Mouse (Mus musculus) G1E (cell line): ENCODE measurements around the gene 4930407I10Rik. TPM values are rescaled to one million over a fixed set of nuclear protein-coding genes. Genes with fewer than 3 reads are reported as not detected.
A peak's percentile ranks its signal among the peaks of the same experiment; 100 is the strongest.

Experiments used
- ATAC-seq: 2 replicates; pipeline ENCODE4 v1.8.0; 2016; ENCODE audit warnings: mild to moderate bottlenecking; ENCODE audit not compliant: insufficient number of reproducible peaks, poor library complexity, low FRiP score, severe bottlenecking; ENCODE audit errors: extremely low read depth
- DNase-seq: peaks from one replicate; pipeline ENCODE4 v3.0.0; 2012; ENCODE audit warnings: low spot score
- H3K27me3 ChIP-seq: 2 replicates; pipeline ENCODE4 v1.6.1; 2012; ENCODE audit warnings: mild to moderate bottlenecking, low read length, inconsistent platforms; ENCODE audit not compliant: insufficient read depth
- H3K36me3 ChIP-seq: replicated peaks from 2 replicates; pipeline ENCODE3; 2012; ENCODE audit warnings: mild to moderate bottlenecking, inconsistent platforms
- H3K4me1 ChIP-seq: 2 replicates; pipeline ENCODE4 v1.6.1; 2012; ENCODE audit warnings: low read depth, low read length, inconsistent platforms, mixed read lengths; ENCODE audit not compliant: insufficient read depth
- H3K4me3 ChIP-seq: 2 replicates; pipeline ENCODE4 v1.5.1; 2012; ENCODE audit warnings: low read depth, mild to moderate bottlenecking, inconsistent platforms, low read length, moderate library complexity, mixed read lengths
- H3K9me3 ChIP-seq: replicated peaks from 2 replicates; pipeline ENCODE4 v1.6.1; 2012; ENCODE audit warnings: inconsistent platforms
- CTCF ChIP-seq: IDR thresholded peaks from 2 replicates; pipeline ENCODE4 v1.5.1; 2012; ENCODE audit warnings: low read depth, low read length, inconsistent platforms, mixed read lengths
- GATA1 ChIP-seq: IDR thresholded peaks from 2 replicates; pipeline ENCODE4 v1.6.1; 2012; ENCODE audit warnings: borderline replicate concordance, low read length, inconsistent platforms, mixed read lengths
- GATA2 ChIP-seq: IDR thresholded peaks from 2 replicates; pipeline ENCODE4 v1.6.1; 2012; ENCODE audit warnings: low read depth, low read length, inconsistent platforms, borderline replicate concordance
- POLR2AphosphoS5 ChIP-seq: IDR thresholded peaks from 2 replicates; pipeline ENCODE4 v1.6.1; 2012; ENCODE audit warnings: low read depth, low read length, inconsistent platforms; ENCODE audit not compliant: insufficient replicate concordance
- TAL1 ChIP-seq: conservative IDR thresholded peaks from 2 replicates; pipeline ENCODE4 v1.6.1; 2012; ENCODE audit warnings: low read depth, low read length, inconsistent platforms, mixed read lengths
- polyA plus RNA-seq: library from polyadenylated mRNA; stranded (reverse); fragments of >175 nt; gene quantifications from 2 replicates; pipeline ENCODE4 v1.2.3, GENCODE M21; 2012
- total RNA-seq, 2 experiments: library from RNA; stranded (forward) in 1 of 2; stranded (reverse) in 1 of 2; fragments of 200-1000 nt in 1 of 2; fragments of >200 nt in 1 of 2; fragmentation: Nextera tagmentation in 1 of 2; gene quantifications; 2 replicates each; pipeline ENCODE4 v1.2.3; 2014 to 2017

Gene 4930407I10Rik
- total RNA-seq (2014; fragmentation: Nextera tagmentation) (not detected in 2 replicates), total RNA-seq (2017) (0.16 TPM in 1 of 2 replicates, not detected in the other), polyA plus RNA-seq (not detected in 2 replicates)

DNA sequence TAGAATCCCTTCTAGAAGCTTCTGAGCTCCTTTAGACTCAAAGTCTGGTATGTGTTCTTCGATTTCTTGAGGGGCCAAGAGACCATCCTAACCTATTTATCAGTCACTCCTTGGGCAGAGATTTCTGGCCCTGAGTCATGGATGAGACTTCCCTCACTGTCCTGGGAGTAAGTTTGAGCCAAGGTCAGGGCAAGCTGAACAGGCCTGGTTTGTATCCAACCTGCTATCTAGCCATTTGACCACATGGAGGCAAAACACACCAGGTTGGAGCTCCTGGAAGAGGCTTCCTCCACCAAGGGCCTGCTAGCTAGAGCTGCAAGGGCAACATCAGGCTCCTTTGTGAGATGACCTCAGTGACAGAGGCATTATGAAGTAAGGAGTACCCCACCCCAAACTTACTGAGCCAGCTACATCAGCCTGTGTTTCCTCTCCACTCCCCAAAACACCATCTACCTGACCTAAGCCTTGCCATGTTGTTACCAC, at the start of gene 4930407I10Rik:
4930407I10Rik (plus strand) TSS at position 433 of the 483 bp plus-strand sequence.
- Histone ChIP-seq H3K9me3 (no peaks in the 10 kb centered on the region), H3K4me3 (no peak within 1 kb of the TSS), H3K4me1 (no peaks in the 10 kb centered on the region), H3K36me3 (no peaks in the 10 kb centered on the region), H3K27me3 (peaks cover 70% of the 10 kb centered on the region)
- DNase-seq: no peak
- ATAC-seq: no peak
- TF ChIP-seq TAL1: no peak
- no peak for TF ChIP-seq GATA1
- TF ChIP-seq POLR2AphosphoS5: no peak
- no peak for TF ChIP-seq CTCF
- no peak for TF ChIP-seq GATA2

DNA sequence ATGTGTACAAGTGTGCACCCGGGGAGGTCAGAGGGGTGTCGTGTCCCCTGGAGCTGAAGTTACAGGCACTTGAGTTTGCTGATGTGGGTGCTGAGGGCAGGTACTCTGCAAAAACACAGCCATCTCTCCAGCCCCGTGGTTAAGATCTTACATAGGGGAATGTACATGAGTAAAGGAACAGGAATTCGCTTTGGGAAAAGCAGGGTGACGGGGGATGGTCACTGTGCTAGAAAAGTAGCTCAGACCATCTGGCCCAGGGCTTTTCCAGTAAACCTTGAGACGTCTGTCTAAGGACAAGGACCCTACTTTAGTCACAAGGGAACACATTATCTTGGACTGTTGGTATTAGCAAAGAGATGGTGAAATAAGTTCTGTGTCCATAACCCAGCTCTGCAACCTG, 47.0 kb upstream of the 4930407I10Rik start:
- H3K4me1 ChIP-seq: peaks cover 27% of the 10 kb centered on the region
- ATAC-seq: no peak

DNA sequence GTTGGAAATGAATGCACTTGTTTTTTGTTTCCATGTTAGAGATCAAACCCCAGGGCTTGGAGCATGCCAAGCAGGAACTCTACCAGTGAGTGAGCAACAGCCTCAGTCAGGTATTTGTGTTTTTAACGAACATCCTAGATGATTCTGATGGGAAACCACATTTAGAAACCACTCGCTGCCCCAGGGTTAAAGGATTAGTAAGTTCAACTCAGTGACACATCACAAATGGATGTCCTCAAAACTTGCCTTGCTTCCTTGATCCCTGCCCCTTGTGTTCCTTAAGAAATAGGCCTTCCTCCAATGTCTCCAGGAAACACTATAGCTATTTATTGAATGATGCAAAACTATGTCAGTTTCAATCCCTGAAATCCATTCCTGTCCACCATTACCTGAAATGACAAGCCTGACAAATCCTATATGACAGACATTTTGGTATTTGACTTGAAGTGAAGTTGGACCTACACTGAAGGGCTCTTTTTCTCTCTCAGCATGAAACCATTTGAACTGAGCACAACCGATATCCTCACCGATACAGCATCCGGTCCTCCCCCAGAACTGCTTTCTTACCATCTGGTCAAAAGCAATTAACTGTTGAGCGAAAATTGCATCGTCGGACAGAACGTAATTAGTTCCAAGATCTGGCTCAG, 44.1 kb upstream of the 4930407I10Rik start:
- ATAC-seq: no peak

More for the DNA sequence above, 47.0 kb upstream of the 4930407I10Rik start:
- Histone ChIP-seq H3K36me3 (peaks cover 53% of the 10 kb centered on the region), H3K27me3 (no peaks in the 10 kb centered on the region), H3K4me3 (no peak overlapping the region), H3K9me3 (no peaks in the 10 kb centered on the region)
- DNase-seq: no peak
- TF ChIP-seq CTCF: no peak
- no peak for TF ChIP-seq TAL1
- TF ChIP-seq GATA1: no peak
- no peak for TF ChIP-seq POLR2AphosphoS5
- TF ChIP-seq GATA2: no peak

DNA sequence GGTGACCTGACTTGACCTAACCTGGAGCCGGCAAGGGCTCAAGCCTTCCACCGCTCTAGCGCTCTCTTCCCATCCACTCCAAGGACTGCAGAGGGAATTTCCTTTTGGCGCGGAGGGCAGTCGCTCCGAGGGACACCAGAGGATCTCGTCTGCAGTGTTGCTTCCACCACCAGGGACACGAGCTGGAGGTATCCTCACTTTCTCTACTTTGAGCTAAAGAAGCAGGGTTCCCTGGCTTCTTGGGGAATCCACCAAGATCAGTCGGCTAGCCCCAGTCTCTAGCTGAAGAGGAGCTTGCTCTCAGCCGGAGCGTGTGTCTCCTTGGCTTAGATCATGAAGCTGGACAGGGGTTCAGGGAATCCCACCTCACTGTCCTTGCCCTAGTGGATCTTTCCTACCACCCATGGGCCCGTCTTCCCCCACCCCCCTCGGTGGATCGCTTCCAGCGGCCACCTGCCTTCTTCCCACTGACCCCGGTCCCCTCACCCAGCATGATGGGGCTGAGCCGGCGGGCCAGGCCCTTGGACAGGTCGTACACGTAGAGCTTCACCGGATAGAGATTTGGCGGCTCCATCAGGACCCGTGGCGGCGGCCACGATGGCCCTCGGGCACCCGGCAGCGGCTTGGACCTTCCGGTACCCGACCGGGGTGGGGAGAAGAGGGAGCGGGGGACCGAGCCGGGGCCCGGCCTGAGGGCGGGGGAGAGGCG, 43.4 kb upstream of the 4930407I10Rik start:
- ATAC-seq (no peak), DNase-seq (peak; percentile 58)
- peak overlapping the region; percentile 96 for H3K4me3 ChIP-seq
- peaks cover 46% of the 10 kb centered on the region for H3K36me3 ChIP-seq
- no peak for TF ChIP-seq GATA1
- no peak for TF ChIP-seq GATA2
- TF ChIP-seq TAL1: no peak
- no peak for TF ChIP-seq POLR2AphosphoS5
- no peak for TF ChIP-seq CTCF
- no peaks in the 10 kb centered on the region for H3K27me3 ChIP-seq
- no peaks in the 10 kb centered on the region for H3K9me3 ChIP-seq
- peaks cover 39% of the 10 kb centered on the region for H3K4me1 ChIP-seq

More for the DNA sequence above, 44.1 kb upstream of the 4930407I10Rik start:
- DNase-seq: no peak
- H3K27me3 ChIP-seq: no peaks in the 10 kb centered on the region
- TF ChIP-seq GATA2: no peak
- TF ChIP-seq CTCF: no peak
- no peak for TF ChIP-seq TAL1
- TF ChIP-seq GATA1: no peak
- TF ChIP-seq POLR2AphosphoS5: no peak
- H3K4me1 ChIP-seq: peaks cover 39% of the 10 kb centered on the region
- peaks cover 41% of the 10 kb centered on the region for H3K36me3 ChIP-seq
- H3K4me3 ChIP-seq: peak overlapping the region; percentile 96
- H3K9me3 ChIP-seq: no peaks in the 10 kb centered on the region

DNA sequence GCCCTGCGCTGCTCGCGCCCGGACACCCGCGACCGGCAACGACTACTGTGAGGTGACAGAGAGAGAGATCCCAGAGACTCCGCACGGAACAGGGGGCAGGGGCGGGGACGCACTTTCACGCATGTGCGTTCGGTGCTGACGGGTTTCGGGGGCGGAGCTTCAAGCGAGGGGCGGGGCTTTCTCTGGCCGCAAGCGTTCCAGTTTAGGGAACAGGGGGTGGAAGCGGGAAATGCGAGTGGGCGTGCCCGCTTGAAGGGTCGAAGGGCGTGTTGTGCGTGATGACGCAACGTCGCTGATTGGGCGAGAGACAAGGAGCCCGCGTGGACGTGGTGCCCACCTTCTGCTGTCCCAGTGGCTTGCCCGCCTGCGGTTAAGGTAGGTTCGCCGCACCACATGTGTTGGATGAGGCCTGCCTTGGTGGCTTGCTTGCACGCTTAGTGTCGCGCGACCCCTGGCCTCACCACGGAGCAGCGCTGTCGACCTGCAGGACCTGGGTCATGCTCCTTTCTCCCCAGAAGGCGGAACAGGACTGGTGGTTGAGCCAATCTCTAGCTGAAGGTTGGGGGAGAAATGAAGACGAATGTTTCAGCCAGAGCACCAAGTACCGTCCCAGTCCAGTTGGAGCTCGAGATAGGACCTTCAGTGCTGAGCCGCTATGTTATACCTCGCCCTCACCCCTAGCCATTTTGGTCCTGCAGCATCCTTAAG, 42.7 kb upstream of the 4930407I10Rik start:
- DNase-seq (peak; percentile 90), ATAC-seq (peak; percentile 98)
- H3K4me1 ChIP-seq: peaks cover 39% of the 10 kb centered on the region
- TF ChIP-seq POLR2AphosphoS5: no peak
- TF ChIP-seq GATA2: peak; percentile 16; the same call in 1 of the 2 replicates
- no peak for TF ChIP-seq CTCF
- no peak for TF ChIP-seq TAL1
- H3K9me3 ChIP-seq: no peaks in the 10 kb centered on the region
- H3K36me3 ChIP-seq: peaks cover 43% of the 10 kb centered on the region
- H3K27me3 ChIP-seq: no peaks in the 10 kb centered on the region
- peak overlapping the region; percentile 96 for H3K4me3 ChIP-seq

DNA sequence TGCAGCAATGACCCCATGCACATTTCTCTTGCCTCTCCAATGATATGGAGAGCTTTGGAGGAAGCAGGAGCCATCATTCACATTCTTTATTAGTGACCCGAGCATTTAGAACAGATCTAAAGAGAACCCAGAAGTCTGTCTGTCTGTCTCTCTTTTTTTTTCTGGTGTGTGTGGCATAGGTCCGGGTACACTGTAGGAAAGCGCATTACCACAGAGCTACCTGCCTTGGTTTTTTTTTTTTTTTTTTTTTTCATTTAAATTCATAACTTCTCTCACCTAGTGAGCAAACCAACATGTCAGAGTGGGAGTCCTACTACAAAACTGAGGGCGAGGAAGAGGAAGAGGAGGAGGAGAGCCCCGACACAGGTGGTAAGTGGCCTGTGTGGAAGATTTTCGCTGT, 42.1 kb upstream of the 4930407I10Rik start:
- H3K4me3 ChIP-seq: peak overlapping the region; percentile 96
- TF ChIP-seq POLR2AphosphoS5: no peak
- TF ChIP-seq GATA2: no peak
- TF ChIP-seq CTCF: no peak
- TF ChIP-seq GATA1: no peak
- TF ChIP-seq TAL1: no peak
- DNase-seq: no peak
- H3K4me1 ChIP-seq: peaks cover 41% of the 10 kb centered on the region
- no peaks in the 10 kb centered on the region for H3K9me3 ChIP-seq
- ATAC-seq: no peak
- peaks cover 46% of the 10 kb centered on the region for H3K36me3 ChIP-seq
- no peaks in the 10 kb centered on the region for H3K27me3 ChIP-seq
